17 mouse cellular contexts compared by ENCODE assay signal in genomic region chr8:48944177-48944576, GRCm38 (mm10).
DNase-seq lines count a peak whose midpoint lies in the region; ATAC-seq and TF ChIP-seq lines count a peak whose summit lies in the region.
"Had no signal": no experiment of that assay in that cellular context is flagged by ENCODE, and none has a peak within 500 bp of the region (broad histone marks: within the 10 kb centered on the region; RNA-seq: fewer than 3 reads in every experiment).

No protein-coding gene starts in this region.

- no peak for ATAC-seq in forebrain, embryonic 14.5 days
- ATAC-seq: forebrain, embryonic 15.5 days had no signal

- no peaks in the 10 kb centered on the region for H3K9me3 ChIP-seq in forebrain, embryonic 14.5 days (replicated peaks; ENCODE audit: control insufficient read depth, low read length)
- H3K9me3 ChIP-seq in forebrain, embryonic 10.5 days: no peaks in the 10 kb centered on the region
- H3K9me3 ChIP-seq: embryonic facial prominence, embryonic 13.5 days; embryonic facial prominence, embryonic 15.5 days; forebrain, embryonic 15.5 days had no signal

- intact Hi-C loops in gastrocnemius, adult 2 months (cut with DNase I): no loop called here

- no peak overlapping the region for H3K9ac ChIP-seq in forebrain, embryonic 14.5 days (ENCODE audit: low read length)
- H3K9ac ChIP-seq: embryonic facial prominence, embryonic 13.5 days; embryonic facial prominence, embryonic 15.5 days; forebrain, embryonic 15.5 days had no signal

- H3K27ac ChIP-seq in forebrain, embryonic 14.5 days (ENCODE audit: low read depth, low read length): no peak overlapping the region
- no peak overlapping the region for H3K27ac ChIP-seq in forebrain, embryonic 10.5 days
- no peak overlapping the region for H3K27ac ChIP-seq in gastrocnemius, adult 2 months
- H3K27ac ChIP-seq: embryonic facial prominence, embryonic 13.5 days; embryonic facial prominence, embryonic 15.5 days; forebrain, embryonic 15.5 days had no signal

- no peaks in the 10 kb centered on the region for H3K4me1 ChIP-seq in forebrain, embryonic 14.5 days (ENCODE audit: control insufficient read depth, insufficient read depth, low read length)
- peaks cover 12% of the 10 kb centered on the region for H3K4me1 ChIP-seq in forebrain, embryonic 10.5 days
- H3K4me1 ChIP-seq: embryonic facial prominence, embryonic 13.5 days; embryonic facial prominence, embryonic 15.5 days; forebrain, embryonic 15.5 days had no signal

- no peak for TF ChIP-seq CTCF in gastrocnemius, adult 2 months (IDR thresholded peaks at IDR 0.05)

- peak; percentile 14 for DNase-seq in forebrain, embryonic 14.5 days (ENCODE audit: low spot score)
- DNase-seq in forebrain, embryonic 10.5 days (ENCODE audit: extremely low spot score, low spot score): no peak
- peak; percentile 26 for DNase-seq in retina, embryonic 14.5 days (ENCODE audit: low spot score)
- no peak for DNase-seq in right cerebral cortex, postnatal 25 days
- no peak for DNase-seq in gastrocnemius, adult 2 months
- DNase-seq: adrenal gland, adult 2 months; adrenal gland, postnatal 10 days; adrenal gland, postnatal 25 days; cerebellum, adult 11-12 months; cerebellum, adult 2 months; cerebellum, adult 9-10 months; cerebellum, postnatal 10 days; cerebellum, postnatal 25 days had no signal

- H3K27me3 ChIP-seq in forebrain, embryonic 14.5 days (replicated peaks; ENCODE audit: control insufficient read depth, insufficient read depth, low read length): no peaks in the 10 kb centered on the region
- H3K27me3 ChIP-seq in forebrain, embryonic 10.5 days (ENCODE audit: poor library complexity, severe bottlenecking): peaks cover 26% of the 10 kb centered on the region
- H3K27me3 ChIP-seq: embryonic facial prominence, embryonic 13.5 days; embryonic facial prominence, embryonic 15.5 days; forebrain, embryonic 15.5 days had no signal

- H3K4me2 ChIP-seq in forebrain, embryonic 14.5 days (ENCODE audit: low read length): no peak overlapping the region
- H3K4me2 ChIP-seq: embryonic facial prominence, embryonic 13.5 days; embryonic facial prominence, embryonic 15.5 days; forebrain, embryonic 15.5 days had no signal

- H3K36me3 ChIP-seq in forebrain, embryonic 14.5 days (ENCODE audit: control insufficient read depth, insufficient read depth, low read length): no peaks in the 10 kb centered on the region
- H3K36me3 ChIP-seq in forebrain, embryonic 10.5 days (replicated peaks): no peaks in the 10 kb centered on the region
- H3K36me3 ChIP-seq: embryonic facial prominence, embryonic 13.5 days; embryonic facial prominence, embryonic 15.5 days; forebrain, embryonic 15.5 days had no signal

- 10% methylated on average over 1 of the region's 1 CpGs for whole genome bisulfite sequencing in forebrain, embryonic 14.5 days
- 43% methylated on average over 1 of the region's 1 CpGs for WGBS in forebrain, embryonic 10.5 days

- H3K4me3 ChIP-seq in forebrain, embryonic 14.5 days (ENCODE audit: low read depth, low read length): no peak overlapping the region
- H3K4me3 ChIP-seq in forebrain, embryonic 10.5 days: no peak overlapping the region
- no peak overlapping the region for H3K4me3 ChIP-seq in gastrocnemius, adult 2 months
- H3K4me3 ChIP-seq: embryonic facial prominence, embryonic 13.5 days; embryonic facial prominence, embryonic 15.5 days; erythroblast, embryonic 14.5 days; forebrain, embryonic 15.5 days had no signal

Comparison
In these comparisons a context has a peak if more than half of its experiments do, and no peak if none do; other contexts are left out.
1. DNase-seq: peak in forebrain, embryonic 14.5 days (single experiment) and retina, embryonic 14.5 days (single experiment); none in forebrain, embryonic 10.5 days (single experiment), right cerebral cortex, postnatal 25 days (single experiment) and gastrocnemius, adult 2 months (single experiment).